Mouse (Mus musculus) bone marrow, adult 2 months (tissue): ENCODE measurements around the gene Wfdc1.

Experiments used
- CTCF ChIP-seq: fragments of 200-500 bp; IDR thresholded peaks from 2 replicates; pipeline ENCODE4 v1.5.1; 2011; ENCODE audit warnings: low read length, control low read depth; ENCODE audit not compliant: control insufficient read depth, insufficient read depth
- POLR2A ChIP-seq: fragments of 200-500 bp; IDR thresholded peaks from 2 replicates; pipeline ENCODE4 v1.6.1; 2011; ENCODE audit warnings: low read depth, mild to moderate bottlenecking, control low read depth, low read length, borderline replicate concordance; ENCODE audit not compliant: control insufficient read depth

- TF ChIP-seq POLR2A (no peak), CTCF (no peak)
Measured at GRCm38 (mm10) chr8:119699549-119700134, 33.5 kb downstream of the Wfdc1 start, which contains the start of gene Atp2c2.
